Mouse (Mus musculus): ENCODE results near the gene Mfsd12. TPM values are rescaled to one million over a fixed set of nuclear protein-coding genes. Genes with fewer than 3 reads are reported as not detected.

Mfsd12 gene
- total and polyA plus RNA-seq, 3 experiments: 5.2 to 9.5 (median 7.4) TPM

- dilution Hi-C loops (cut with MboI; ENCODE audit: extremely low pct_ligation_motif_present, extremely low pct_unique_long_range_greater_than_20kb, low sequenced_read_pairs): no loop called here
- no peak for DNase-seq (ENCODE audit: extremely low read depth)
- H3K4me1 ChIP-seq (ENCODE audit: control insufficient read depth in 1 of 2, insufficient read depth in 2 of 2): peaks cover 24 to 49% of the 10 kb centered on the region in 2 experiments
- no peaks in the 10 kb centered on the region for H3K9me3 ChIP-seq (replicated peaks; ENCODE audit: low read length)
- H3K4me3 ChIP-seq (replicated peaks in 1 of 3; ENCODE audit: low read depth in 2 of 3, low read length in 2 of 3, poor library complexity in 1 of 3): no peak overlapping the region
- TF ChIP-seq SIN3A (IDR thresholded peaks at IDR 0.05; ENCODE audit: low read length): no peak
- no peak for TF ChIP-seq CHD1 (IDR thresholded peaks at IDR 0.05; ENCODE audit: low read depth, low read length)
- TF ChIP-seq ETS1 (conservative IDR thresholded peaks at IDR 0.05; ENCODE audit: low read depth, low read length): no peak
- no peak for TF ChIP-seq CTCF (conservative IDR thresholded peaks at IDR 0.05 in 1 of 2, IDR thresholded peaks at IDR 0.05 in 1 of 2; ENCODE audit: low read depth in 2 of 2, low read length in 2 of 2)
- no peak for TF ChIP-seq USF1 (IDR thresholded peaks at IDR 0.05; ENCODE audit: low read depth, low read length)
- no peak for TF ChIP-seq JUN (IDR thresholded peaks at IDR 0.05; ENCODE audit: insufficient read depth, low read depth, low read length)
- TF ChIP-seq TBP (conservative IDR thresholded peaks at IDR 0.05; ENCODE audit: low read depth, low read length): no peak
- H3K79me2 ChIP-seq (replicated peaks; ENCODE audit: control insufficient read depth, extremely low read depth, insufficient read depth, poor library complexity, severe bottlenecking): no peaks in the 10 kb centered on the region
- no peak overlapping the region for H3K4me2 ChIP-seq (ENCODE audit: insufficient read depth, low read depth, poor library complexity, severe bottlenecking)
- H3K9ac ChIP-seq (ENCODE audit: insufficient read depth, low read depth): no peak overlapping the region
- no peak overlapping the region for H3K27ac ChIP-seq (ENCODE audit: insufficient read depth, low read depth)
- in situ Hi-C loops (cut with MboI; ENCODE audit: low pct_ligation_motif_present, low pct_unique_long_range_greater_than_20kb, low sequenced_read_pairs): loop anchor here (5.0 kb wide), 1 partner anchor 38 kb away; no protein-coding TSS in a partner anchor
- peaks cover 71 to 74% of the 10 kb centered on the region in 2 experiments for H3K36me3 ChIP-seq (replicated peaks in 1 of 2; ENCODE audit: control insufficient read depth in 1 of 2, insufficient read depth in 1 of 2, low read length in 1 of 2)
- no peaks in the 10 kb centered on the region for H3K27me3 ChIP-seq (replicated peaks)
These were observed 47.4 kb downstream of the Mfsd12 start for GRCm38 (mm10) chr10:81404720-81405119.

GRCm38 (mm10) chr10:81405588-81406201, 48.4 kb downstream of the Mfsd12 start:
- H3K27ac ChIP-seq (ENCODE audit: insufficient read depth, low read depth): peak overlapping the region; percentile 59
- H3K4me1 ChIP-seq (ENCODE audit: control insufficient read depth in 1 of 2, insufficient read depth in 2 of 2): peaks cover 32 to 59% of the 10 kb centered on the region in 2 experiments
- H3K79me2 ChIP-seq (replicated peaks; ENCODE audit: control insufficient read depth, extremely low read depth, insufficient read depth, poor library complexity, severe bottlenecking): no peaks in the 10 kb centered on the region
- no peak overlapping the region for H3K4me3 ChIP-seq (replicated peaks in 1 of 3; ENCODE audit: low read depth in 2 of 3, low read length in 2 of 3, poor library complexity in 1 of 3)
- TF ChIP-seq CTCF (conservative IDR thresholded peaks at IDR 0.05 in 1 of 2, IDR thresholded peaks at IDR 0.05 in 1 of 2; ENCODE audit: low read depth in 2 of 2, low read length in 2 of 2) (peak; percentile 79 to 83), SMC3 (IDR thresholded peaks at IDR 0.05; ENCODE audit: low read depth, low read length) (peak; percentile 39), RAD21 (IDR thresholded peaks at IDR 0.05; ENCODE audit: low read depth, low read length) (peak; percentile 22), CHD1 (IDR thresholded peaks at IDR 0.05; ENCODE audit: low read depth, low read length) (no peak)
- H3K9me3 ChIP-seq (replicated peaks; ENCODE audit: low read length): no peaks in the 10 kb centered on the region
- H3K4me2 ChIP-seq (ENCODE audit: insufficient read depth, low read depth, poor library complexity, severe bottlenecking): no peak overlapping the region
- in situ Hi-C loops (cut with MboI; ENCODE audit: low pct_ligation_motif_present, low pct_unique_long_range_greater_than_20kb, low sequenced_read_pairs): loop anchor here (5.0 kb wide), 1 partner anchor 37 kb away; no protein-coding TSS in a partner anchor
- H3K9ac ChIP-seq (ENCODE audit: insufficient read depth, low read depth): no peak overlapping the region
- peak; percentile 71 for DNase-seq (ENCODE audit: extremely low read depth)
- dilution Hi-C loops (cut with MboI; ENCODE audit: extremely low pct_ligation_motif_present, extremely low pct_unique_long_range_greater_than_20kb, low sequenced_read_pairs): no loop called here
- peaks cover 62 to 64% of the 10 kb centered on the region in 2 experiments for H3K36me3 ChIP-seq (replicated peaks in 1 of 2; ENCODE audit: control insufficient read depth in 1 of 2, insufficient read depth in 1 of 2, low read length in 1 of 2)
- no peaks in the 10 kb centered on the region for H3K27me3 ChIP-seq (replicated peaks)
